Mouse (Mus musculus) liver (tissue): ENCODE measurements around the gene 2010106E10Rik.
A peak's percentile ranks its signal among the peaks of the same experiment; 100 is the strongest.

ENCODE experiments used
- DNase-seq: peaks from one replicate; pipeline ENCODE4 v3.0.0-alpha.2; 2020; ENCODE audit warnings: mixed read lengths

Gene 2010106E10Rik

GRCm38 (mm10) chrX:112494974-112495373, at the start of gene 2010106E10Rik:
TSS of gene 2010106E10Rik (plus strand) at chrX:112495274.
- no peak for DNase-seq

GRCm38 (mm10) chrX:112505651-112506050, 10.6 kb downstream of the 2010106E10Rik start:
- no peak for DNase-seq

GRCm38 (mm10) chrX:112524755-112525154, 29.7 kb downstream of the 2010106E10Rik start:
- DNase-seq: no peak

- no peak for DNase-seq
Measured at GRCm38 (mm10) chrX:112543115-112543514, 48.0 kb downstream of the 2010106E10Rik start.

GRCm38 (mm10) chrX:112567716-112568115, 72.6 kb downstream of the 2010106E10Rik start:
- no peak for DNase-seq

- DNase-seq: peak; percentile 57
Measured at GRCm38 (mm10) chrX:112600511-112601305, 105.6 kb downstream of the 2010106E10Rik start, which contains the start of gene Zfp711. TSS of gene Zfp711 (plus strand) at chrX:112600526.

- peak; percentile 4 for DNase-seq
Measured at GRCm38 (mm10) chrX:112601306-112602120, 106.4 kb downstream of the 2010106E10Rik start.
